Mouse (Mus musculus) forebrain, embryonic 15.5 days (tissue): ENCODE data around the gene Tdgf1. TPM values are rescaled to one million over a fixed set of nuclear protein-coding genes. Genes with fewer than 3 reads are reported as not detected.

Experiments used
- ATAC-seq: fragments of 200-750 bp; cut with Nextera tagmentation; replicated peaks from 2 replicates; pipeline ENCODE4 v1.8.0; 2017; ENCODE audit warnings: mild to moderate bottlenecking, moderate TSS enrichment, moderate library complexity
- H3K27ac ChIP-seq: fragments of 300-500 bp; sonication (generic); replicated peaks from 2 replicates; pipeline ENCODE4 v1.5.1; 2015; ENCODE audit warnings: mild to moderate bottlenecking, inconsistent platforms
- H3K27me3 ChIP-seq: fragments of 300-500 bp; sonication (generic); 2 replicates; pipeline ENCODE4 v1.6.1; 2015; ENCODE audit warnings: inconsistent platforms
- H3K36me3 ChIP-seq: fragments of 300-500 bp; sonication (generic); 2 replicates; pipeline ENCODE4 v1.6.1; 2015; ENCODE audit warnings: mild to moderate bottlenecking, inconsistent platforms
- H3K4me1 ChIP-seq: fragments of 300-500 bp; sonication (generic); 2 replicates; pipeline ENCODE4 v1.6.1; 2015; ENCODE audit warnings: inconsistent platforms
- H3K4me2 ChIP-seq: fragments of 300-500 bp; sonication (generic); replicated peaks from 2 replicates; pipeline ENCODE4 v1.6.1; 2015; ENCODE audit warnings: mild to moderate bottlenecking, inconsistent platforms
- H3K4me3 ChIP-seq: fragments of 300-500 bp; sonication (generic); 2 replicates; pipeline ENCODE4 v1.5.1; 2015; ENCODE audit warnings: mild to moderate bottlenecking, inconsistent platforms
- H3K9ac ChIP-seq: fragments of 300-500 bp; sonication (generic); replicated peaks from 2 replicates; pipeline ENCODE4 v1.6.1; 2015; ENCODE audit warnings: mild to moderate bottlenecking, inconsistent platforms
- H3K9me3 ChIP-seq: fragments of 300-500 bp; sonication (generic); 2 replicates; pipeline ENCODE4 v1.6.1; 2016; ENCODE audit warnings: inconsistent platforms
- WGBS: fragments of 180-500 bp; shearing (Covaris S2); methylation state at CpG from one replicate; pipeline ENCODE4 v1.1.7; 2015; ENCODE audit warnings: mixed read lengths; 5-methylcytosine and 5-hydroxymethylcytosine counted together
- polyA plus RNA-seq: library from polyadenylated mRNA; unstranded; fragments of >200 nt; fragmentation: Nextera tagmentation; extraction: Ambion mirVana; gene quantifications from 2 replicates; pipeline ENCODE4 v1.2.1, GENCODE M21; 2015

The Tdgf1 gene
- polyA plus RNA-seq, 1 experiment from 2014 or later, result not detected

- peaks cover 3% of the 10 kb centered on the region for H3K4me1 ChIP-seq
- no peak overlapping the region for H3K27ac ChIP-seq
- no peak for ATAC-seq
- H3K36me3 ChIP-seq, result no peaks in the 10 kb centered on the region
- H3K9me3 ChIP-seq, result no peaks in the 10 kb centered on the region
- 51% methylated on average over 6 of the region's 6 CpGs for WGBS
- no peak overlapping the region for H3K4me2 ChIP-seq
- H3K4me3 ChIP-seq, result no peak overlapping the region
- no peak overlapping the region for H3K9ac ChIP-seq
- H3K27me3 ChIP-seq, result 0 out of 2 replicates have a peak, but pooled peaks cover 3% of the 10 kb centered on the region
Observed at GRCm38 (mm10) chr9:110952398-110952797, 6.4 kb upstream of the Tdgf1 start.

- Histone ChIP-seq H3K4me1 (peaks cover 3% of the 10 kb centered on the region), H3K4me2 (no peak overlapping the region), H3K27me3 (0 out of 2 replicates have a peak, but pooled peaks cover 3% of the 10 kb centered on the region), H3K4me3 (no peak overlapping the region), H3K36me3 (no peaks in the 10 kb centered on the region), H3K9ac (no peak overlapping the region), H3K27ac (no peak overlapping the region), H3K9me3 (no peaks in the 10 kb centered on the region)
- no peak for ATAC-seq
- 93% methylated on average over 13 of the region's 13 CpGs for WGBS
Observed at GRCm38 (mm10) chr9:110951866-110952265, 5.9 kb upstream of the Tdgf1 start.

- 88% methylated on average over 11 of the region's 11 CpGs for WGBS
- Histone ChIP-seq H3K4me3 (no peak within 1 kb of the TSS), H3K27me3 (peaks cover 5% of the 10 kb centered on the region; the same call in 1 of the 2 replicates), H3K27ac (no peak within 1 kb of the TSS), H3K4me1 (peaks cover 3% of the 10 kb centered on the region), H3K36me3 (no peaks in the 10 kb centered on the region), H3K4me2 (no peak within 1 kb of the TSS), H3K9ac (no peak within 1 kb of the TSS), H3K9me3 (no peaks in the 10 kb centered on the region)
- ATAC-seq, result no peak
Observed at GRCm38 (mm10) chr9:110951397-110951796, 5.4 kb upstream of the Tdgf1 start, which contains the start of gene Lrrc2. Gene Lrrc2, plus strand, starts transcription at chr9:110951545.

GRCm38 (mm10) chr9:110950109-110950508, 4.2 kb upstream of the Tdgf1 start:
- Histone ChIP-seq H3K4me1 (peaks cover 3% of the 10 kb centered on the region), H3K9ac (no peak overlapping the region), H3K4me2 (no peak overlapping the region), H3K27ac (no peak overlapping the region), H3K36me3 (no peaks in the 10 kb centered on the region), H3K9me3 (no peaks in the 10 kb centered on the region), H3K27me3 (peaks cover 15% of the 10 kb centered on the region), H3K4me3 (no peak overlapping the region)
- no peak for ATAC-seq
- WGBS, result 97% methylated on average over 3 of the region's 3 CpGs

- H3K36me3 ChIP-seq, result no peaks in the 10 kb centered on the region
- 65% methylated on average over 8 of the region's 8 CpGs for WGBS
Observed at GRCm38 (mm10) chr9:110948813-110949310, 2.9 kb upstream of the Tdgf1 start.

GRCm38 (mm10) chr9:110947900-110948299, 1.9 kb upstream of the Tdgf1 start:
- H3K27me3 ChIP-seq, result peaks cover 25% of the 10 kb centered on the region
- no peaks in the 10 kb centered on the region for H3K36me3 ChIP-seq
- no peaks in the 10 kb centered on the region for H3K9me3 ChIP-seq
- no peak overlapping the region for H3K4me3 ChIP-seq
- ATAC-seq, result no peak
- no peak overlapping the region for H3K4me2 ChIP-seq
- no peak overlapping the region for H3K27ac ChIP-seq
- no peaks in the 10 kb centered on the region; the same call in 1 of the 2 replicates for H3K4me1 ChIP-seq
- 28% methylated on average over 6 of the region's 6 CpGs for WGBS
- no peak overlapping the region for H3K9ac ChIP-seq

More at GRCm38 (mm10) chr9:110948813-110949310, 2.9 kb upstream of the Tdgf1 start:
- H3K4me1 ChIP-seq, result no peaks in the 10 kb centered on the region; the same call in 1 of the 2 replicates
- no peak for ATAC-seq
- no peaks in the 10 kb centered on the region for H3K9me3 ChIP-seq
- H3K4me3 ChIP-seq, result no peak overlapping the region
- peaks cover 25% of the 10 kb centered on the region for H3K27me3 ChIP-seq
- H3K9ac ChIP-seq, result no peak overlapping the region
- no peak overlapping the region for H3K4me2 ChIP-seq
- no peak overlapping the region for H3K27ac ChIP-seq

GRCm38 (mm10) chr9:110947261-110947661, 1.3 kb upstream of the Tdgf1 start:
- WGBS, result 4% methylated on average over 6 of the region's 6 CpGs
- ATAC-seq, result no peak
- H3K36me3 ChIP-seq, result no peaks in the 10 kb centered on the region
- no peak overlapping the region for H3K27ac ChIP-seq
- H3K4me3 ChIP-seq, result no peak overlapping the region
- no peak overlapping the region for H3K4me2 ChIP-seq
- no peaks in the 10 kb centered on the region; the same call in 1 of the 2 replicates for H3K4me1 ChIP-seq
- H3K9me3 ChIP-seq, result no peaks in the 10 kb centered on the region
- no peak overlapping the region for H3K9ac ChIP-seq
- H3K27me3 ChIP-seq, result peaks cover 25% of the 10 kb centered on the region

GRCm38 (mm10) chr9:110946548-110947044, 638 bp upstream of the Tdgf1 start:
- H3K27me3 ChIP-seq, result peaks cover 25% of the 10 kb centered on the region

GRCm38 (mm10) chr9:110945343-110945742, 615 bp downstream of the Tdgf1 start:
- Histone ChIP-seq H3K4me3 (no peak overlapping the region), H3K27me3 (peaks cover 25% of the 10 kb centered on the region), H3K4me1 (no peaks in the 10 kb centered on the region; the same call in 1 of the 2 replicates), H3K36me3 (no peaks in the 10 kb centered on the region), H3K9ac (no peak overlapping the region), H3K4me2 (no peak overlapping the region), H3K27ac (no peak overlapping the region), H3K9me3 (no peaks in the 10 kb centered on the region)
- WGBS, result 30% methylated on average over 18 of the region's 18 CpGs
- ATAC-seq, result no peak

More at GRCm38 (mm10) chr9:110946548-110947044, 638 bp upstream of the Tdgf1 start:
- 11% methylated on average over 20 of the region's 20 CpGs for WGBS
- Histone ChIP-seq H3K9me3 (no peaks in the 10 kb centered on the region), H3K27ac (no peak overlapping the region), H3K4me3 (no peak overlapping the region), H3K4me1 (no peaks in the 10 kb centered on the region; the same call in 1 of the 2 replicates), H3K36me3 (no peaks in the 10 kb centered on the region), H3K9ac (no peak overlapping the region), H3K4me2 (no peak overlapping the region)
- no peak for ATAC-seq

- no peak for ATAC-seq
- no peak overlapping the region for H3K4me3 ChIP-seq
- WGBS, result 32% methylated on average over 13 of the region's 13 CpGs
Observed at GRCm38 (mm10) chr9:110944265-110944664, 1.7 kb downstream of the Tdgf1 start.

GRCm38 (mm10) chr9:110937506-110938490, 8.2 kb downstream of the Tdgf1 start:
- no peak for ATAC-seq
- Histone ChIP-seq H3K36me3 (no peaks in the 10 kb centered on the region), H3K27me3 (no peaks in the 10 kb centered on the region), H3K9ac (no peak overlapping the region), H3K27ac (no peak overlapping the region), H3K4me2 (no peak overlapping the region), H3K4me1 (no peaks in the 10 kb centered on the region), H3K9me3 (no peaks in the 10 kb centered on the region), H3K4me3 (no peak overlapping the region)
- WGBS, result 85% methylated on average over 12 of the region's 12 CpGs

More at GRCm38 (mm10) chr9:110944265-110944664, 1.7 kb downstream of the Tdgf1 start:
- Histone ChIP-seq H3K36me3 (no peaks in the 10 kb centered on the region), H3K4me1 (no peaks in the 10 kb centered on the region; the same call in 1 of the 2 replicates), H3K9ac (no peak overlapping the region), H3K9me3 (no peaks in the 10 kb centered on the region), H3K4me2 (no peak overlapping the region), H3K27ac (no peak overlapping the region), H3K27me3 (peaks cover 25% of the 10 kb centered on the region)

GRCm38 (mm10) chr9:110935941-110936340, 10.0 kb downstream of the Tdgf1 start:
- Histone ChIP-seq H3K9me3 (no peaks in the 10 kb centered on the region), H3K4me1 (no peaks in the 10 kb centered on the region), H3K4me3 (no peak overlapping the region), H3K9ac (no peak overlapping the region), H3K27ac (no peak overlapping the region), H3K4me2 (no peak overlapping the region), H3K27me3 (no peaks in the 10 kb centered on the region), H3K36me3 (no peaks in the 10 kb centered on the region)
- 86% methylated on average over 7 of the region's 7 CpGs for WGBS
- no peak for ATAC-seq
